Mouse (Mus musculus): ENCODE results near the gene Icosl.
"Not testable (repeated sequence)": the region's sequence is repeated elsewhere in the genome, so short reads cannot be mapped to it uniquely, and the experiment has no call there.

Icosl gene

GRCm38 (mm10) chr10:78115153-78115552 lies 46.1 kb downstream of the Icosl start:
- DNase-seq (ENCODE audit: low spot score in 2 of 2): no peak

- DNase-seq (ENCODE audit: low spot score in 2 of 2): no peak
These were observed 50.3 kb downstream of the Icosl start for GRCm38 (mm10) chr10:78119422-78119821.

- DNase-seq (ENCODE audit: low spot score in 2 of 2): peak in 1 of 2 experiments; percentile 60
These were observed 55.0 kb downstream of the Icosl start for GRCm38 (mm10) chr10:78124137-78124536.

- DNase-seq (ENCODE audit: low spot score in 2 of 2): not testable (repeated sequence)
These were observed 56.0 kb downstream of the Icosl start for GRCm38 (mm10) chr10:78125061-78125460.

DNA sequence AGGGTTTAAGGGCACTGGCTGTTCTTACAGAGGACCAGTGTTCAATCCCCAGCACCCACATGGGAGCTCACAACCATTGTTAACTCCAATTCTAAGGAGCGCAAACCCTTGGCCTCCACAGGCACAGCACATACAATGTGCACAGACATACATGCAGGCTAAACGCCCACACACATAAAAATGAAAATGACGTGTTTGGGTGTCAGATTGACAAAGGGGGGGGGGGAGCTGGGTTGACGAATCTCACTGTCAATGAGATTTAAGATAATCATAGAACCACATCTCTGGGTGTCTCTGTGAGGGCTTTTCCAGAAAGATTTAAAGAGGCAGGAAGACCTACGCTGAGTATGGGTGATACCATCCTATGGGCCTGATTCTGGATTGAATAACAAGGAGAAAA lies 57.2 kb downstream of the Icosl start:
- DNase-seq (ENCODE audit: low spot score in 2 of 2): no peak

DNA sequence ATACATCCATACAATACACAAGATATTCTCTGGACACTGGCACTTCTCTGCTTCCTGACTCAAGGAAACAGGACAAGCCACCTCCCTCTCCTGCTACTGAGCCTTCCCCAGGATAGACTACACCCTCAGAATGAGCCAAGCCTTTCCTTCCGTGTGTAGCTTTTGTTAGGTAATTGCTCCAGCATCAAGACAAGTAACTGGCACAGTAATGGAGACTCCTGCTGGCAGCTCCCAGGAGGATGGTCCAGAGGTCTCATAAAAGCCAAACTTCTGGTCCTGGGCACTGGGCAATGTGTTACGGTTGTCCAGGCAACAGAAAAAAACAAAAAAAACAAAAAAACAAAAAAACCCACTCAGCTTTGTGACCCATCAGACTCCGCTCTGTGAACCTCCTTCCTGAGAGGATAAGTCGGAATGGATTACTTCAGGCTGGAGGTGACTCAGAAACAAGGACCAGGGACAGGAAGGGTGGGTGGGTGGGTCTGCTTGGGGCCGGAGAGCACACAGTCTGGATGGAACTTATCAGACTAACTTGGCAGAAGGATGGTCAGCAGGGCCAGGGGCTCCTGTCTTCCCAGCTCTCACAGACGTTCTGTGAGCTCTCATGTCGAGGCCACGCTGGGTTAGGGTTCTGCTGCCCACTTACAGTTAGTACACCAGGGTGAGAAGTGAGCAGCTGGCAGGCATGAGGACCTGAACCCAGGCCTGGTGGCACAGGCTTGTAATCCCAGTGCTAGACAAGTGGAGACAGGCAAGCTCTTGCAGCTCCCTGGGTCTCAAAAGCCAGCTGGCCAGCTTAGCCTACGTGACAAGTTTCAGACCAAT lies 58.2 kb downstream of the Icosl start:
- no peak for DNase-seq (ENCODE audit: low spot score in 2 of 2)

DNA sequence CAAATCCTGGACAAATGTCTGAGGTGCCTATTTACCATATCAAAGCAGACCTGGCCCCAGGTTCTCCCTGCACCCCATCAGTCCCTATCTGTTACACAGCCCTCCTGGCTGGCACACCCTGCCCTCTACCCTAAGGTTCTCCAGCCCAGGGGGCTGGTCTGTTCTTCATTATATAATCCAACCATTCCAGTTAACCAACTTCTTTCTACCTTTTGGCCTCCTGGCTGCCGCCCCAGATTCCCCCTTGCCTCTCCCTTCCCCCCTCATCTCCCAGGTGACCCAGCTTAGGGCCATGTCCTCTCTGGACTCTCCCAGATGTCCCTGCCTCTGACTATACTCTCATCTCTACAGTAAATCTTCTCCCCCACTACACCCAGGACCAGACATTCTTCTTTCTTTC lies 58.8 kb downstream of the Icosl start:
- no peak for DNase-seq (ENCODE audit: low spot score in 2 of 2)

- DNase-seq (ENCODE audit: low spot score in 2 of 2): no peak
These were observed 59.5 kb downstream of the Icosl start for GRCm38 (mm10) chr10:78128647-78129046.

DNA sequence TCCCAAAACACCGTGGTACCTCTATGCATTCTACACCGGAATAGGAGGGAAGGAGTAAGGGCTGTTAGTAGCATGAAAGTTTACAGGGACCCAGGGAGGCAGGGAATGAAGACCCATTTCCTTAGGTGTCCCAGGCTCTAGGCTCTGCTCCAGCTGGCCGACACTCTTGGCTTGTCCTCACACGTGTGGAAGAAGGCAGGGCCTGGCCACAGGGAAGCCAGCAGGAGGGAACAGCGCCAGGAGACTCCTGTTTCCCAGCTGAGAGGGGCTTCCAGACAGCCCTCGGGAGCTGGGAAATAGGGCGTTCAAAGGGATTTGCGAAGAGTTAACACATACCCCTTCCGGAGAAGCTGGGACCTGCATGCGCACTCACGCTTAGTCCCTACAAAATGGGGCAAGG lies 60.3 kb downstream of the Icosl start:
- peak in 1 of 2 experiments; percentile 56 for DNase-seq (ENCODE audit: low spot score in 2 of 2)

GRCm38 (mm10) chr10:78129998-78130397 lies 60.9 kb downstream of the Icosl start:
- DNase-seq (ENCODE audit: low spot score in 2 of 2): no peak

Data from heart, adult 9 months (tissue).